8 mouse cellular contexts compared by ENCODE assay signal in the genomic region with DNA sequence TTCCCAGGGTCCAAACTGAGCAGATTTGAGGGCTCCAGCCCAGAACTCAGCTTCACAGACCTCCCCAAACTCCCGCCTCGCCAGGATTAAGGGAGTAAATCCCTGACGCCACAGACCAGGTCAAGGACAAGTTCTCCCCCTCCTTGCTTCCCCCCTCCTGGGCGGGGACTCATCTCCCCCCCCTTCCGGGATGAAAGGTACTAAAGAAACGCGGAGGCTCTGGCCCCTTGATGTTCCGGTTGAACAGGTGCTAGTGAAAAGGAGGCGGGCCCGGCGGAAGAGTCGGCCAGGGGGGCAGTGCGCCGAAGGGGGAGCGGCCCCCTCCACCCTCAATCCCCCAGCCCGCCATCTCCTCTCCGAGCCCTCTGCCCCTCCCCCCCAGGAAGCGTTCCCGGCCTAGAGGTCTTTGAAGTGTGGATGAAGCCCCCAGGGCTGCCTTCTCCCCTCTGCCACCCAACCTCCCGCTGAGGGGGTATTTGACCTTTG. TPM values are rescaled to one million over a fixed set of nuclear protein-coding genes. Genes with fewer than 3 reads are reported as not detected.
DNase-seq lines count a peak whose midpoint lies in the region; ATAC-seq and TF ChIP-seq lines count a peak whose summit lies in the region.

No protein-coding gene starts in this region.

- ATAC-seq in forebrain, embryonic 16.5 days, result no peak
- ATAC-seq in intestine, embryonic 15.5 days, result peak; percentile 19

- no peaks in the 10 kb centered on the region for H3K9me3 ChIP-seq in ES-Bruce4 (replicated peaks; ENCODE audit: control insufficient read depth, insufficient read depth, low read length, poor library complexity, severe bottlenecking)
- no peaks in the 10 kb centered on the region for H3K9me3 ChIP-seq in forebrain, embryonic 16.5 days (ENCODE audit: control insufficient read depth, low read length)
- no peaks in the 10 kb centered on the region for H3K9me3 ChIP-seq in intestine, embryonic 15.5 days

- peak overlapping the region; percentile 97 for H3K9ac ChIP-seq in ES-Bruce4 (ENCODE audit: low read depth, poor library complexity, severe bottlenecking)
- H3K9ac ChIP-seq in forebrain, embryonic 16.5 days (replicated peaks; ENCODE audit: low read depth, low read length), result no peak overlapping the region; the same call in 1 of the 2 replicates
- H3K9ac ChIP-seq in intestine, embryonic 15.5 days, result peak overlapping the region; percentile 36

- peaks cover 3% of the 10 kb centered on the region; the same call in 1 of the 2 replicates for H3K36me3 ChIP-seq in ES-Bruce4 (ENCODE audit: control insufficient read depth, insufficient read depth, low read length, poor library complexity, severe bottlenecking)
- no peaks in the 10 kb centered on the region for H3K36me3 ChIP-seq in forebrain, embryonic 16.5 days (ENCODE audit: control insufficient read depth, insufficient read depth)
- peaks cover 13% of the 10 kb centered on the region for H3K36me3 ChIP-seq in intestine, embryonic 15.5 days

- peaks cover 4% of the 10 kb centered on the region for H3K4me1 ChIP-seq in ES-Bruce4 (ENCODE audit: control insufficient read depth, insufficient read depth, low read length)
- peaks cover 42% of the 10 kb centered on the region for H3K4me1 ChIP-seq in forebrain, embryonic 16.5 days (replicated peaks; ENCODE audit: control insufficient read depth, insufficient read depth, low read length)
- H3K4me1 ChIP-seq in intestine, embryonic 15.5 days (replicated peaks), result peaks cover 44% of the 10 kb centered on the region

- peak; percentile 80 for DNase-seq in adrenal gland, adult 8-10 months
- peak; percentile 91 to 94 for DNase-seq in lung, adult 18-20 months
- DNase-seq in retina, postnatal 7 days (ENCODE audit: low read depth, low spot score), result peak; percentile 67
- DNase-seq in left cerebral cortex, adult 8-10 months (ENCODE audit: low spot score in 2 of 2), result no peak
- no peak for DNase-seq in c-Kit-positive CD71-positive TER-119-positive erythroid progenitor cells, embryonic 14.5 days (ENCODE audit: low spot score)

- peak; percentile 98 for TF ChIP-seq EP300 in ES-Bruce4 (IDR thresholded peaks at IDR 0.05; ENCODE audit: insufficient read depth, low read depth, low read length)

- H3K4me2 ChIP-seq in forebrain, embryonic 16.5 days (ENCODE audit: low read length), result peak overlapping the region; percentile 41
- H3K4me2 ChIP-seq in intestine, embryonic 15.5 days (replicated peaks), result peak overlapping the region; percentile 87

- peak overlapping the region; percentile 99 for H3K27ac ChIP-seq in ES-Bruce4 (ENCODE audit: insufficient read depth, low read length)
- no peak overlapping the region for H3K27ac ChIP-seq in forebrain, embryonic 16.5 days (ENCODE audit: low read length)
- peak overlapping the region; percentile 92 for H3K27ac ChIP-seq in intestine, embryonic 15.5 days

- H3K27me3 ChIP-seq in ES-Bruce4 (ENCODE audit: control insufficient read depth, insufficient read depth, low read length, poor library complexity, severe bottlenecking), result no peaks in the 10 kb centered on the region
- peaks cover 19% of the 10 kb centered on the region for H3K27me3 ChIP-seq in forebrain, embryonic 16.5 days (replicated peaks; ENCODE audit: control insufficient read depth, insufficient read depth, low read length)
- peaks cover 5% of the 10 kb centered on the region; the same call in 1 of the 2 replicates for H3K27me3 ChIP-seq in intestine, embryonic 15.5 days (replicated peaks)

- H3K4me3 ChIP-seq in ES-Bruce4 (ENCODE audit: low read depth, low read length), result peak overlapping the region; percentile 44
- H3K4me3 ChIP-seq in forebrain, embryonic 16.5 days (replicated peaks; ENCODE audit: low read length), result peak overlapping the region; percentile 22
- peak overlapping the region; percentile 90 for H3K4me3 ChIP-seq in intestine, embryonic 15.5 days (replicated peaks)

- under 1% methylated on average over 18 of the region's 20 CpGs for WGBS in forebrain, embryonic 16.5 days
- WGBS in intestine, embryonic 15.5 days, result under 1% methylated on average over 20 of the region's 20 CpGs

- no peak for TF ChIP-seq CTCF in ES-Bruce4 (IDR thresholded peaks at IDR 0.05; ENCODE audit: low read depth, low read length)

- peak; percentile 45 for TF ChIP-seq POLR2A in ES-Bruce4 (IDR thresholded peaks at IDR 0.05; ENCODE audit: insufficient read depth, low read length)

RNA-seq across cellular contexts. Expression of a gene that starts 1.5 kb away (rescaled TPM):
- polyA plus RNA-seq in ES-Bruce4 (2011; ENCODE audit: insufficient read depth, insufficient read length, low read depth, missing spikeins), result 23.7 and 25.2 TPM in 2 replicates
- 10 to 100 TPM; 53.1 to 99.4 (median 71.8) TPM for total RNA-seq in adrenal gland, adult 8-10 months (2022)
- 4.2 and 5.1 TPM in 2 replicates for polyA plus RNA-seq in forebrain, embryonic 16.5 days (2015; fragmentation: Nextera tagmentation; extraction: Ambion mirVana)
- polyA plus RNA-seq in intestine, embryonic 15.5 days (2015; fragmentation: Nextera tagmentation; extraction: Ambion mirVana), result 1.9 and 2.4 TPM in 2 replicates
- total RNA-seq in left cerebral cortex, adult 8-10 months (2022), result 100 to 1,000 TPM; 141 to 184 (median 161) TPM

RNA-seq across cellular contexts. Expression of a gene that starts 23.9 kb away (rescaled TPM):
- 62.3 and 77.2 TPM in 2 replicates for polyA plus RNA-seq in ES-Bruce4 (2011; ENCODE audit: insufficient read depth, insufficient read length, low read depth, missing spikeins)
- 100 to 1,000 TPM; 153 to 194 (median 169) TPM for total RNA-seq in adrenal gland, adult 8-10 months (2022)
- polyA plus RNA-seq in forebrain, embryonic 16.5 days (2015; fragmentation: Nextera tagmentation; extraction: Ambion mirVana), result 14.6 and 15.4 TPM in 2 replicates
- 79.9 and 93.0 TPM in 2 replicates for polyA plus RNA-seq in intestine, embryonic 15.5 days (2015; fragmentation: Nextera tagmentation; extraction: Ambion mirVana)
- 10 to 100 TPM; 44.0 to 61.2 (median 54.6) TPM for total RNA-seq in left cerebral cortex, adult 8-10 months (2022)

RNA-seq across cellular contexts. Expression of a gene that starts 32.2 kb away (rescaled TPM):
- polyA plus RNA-seq in ES-Bruce4 (2011; ENCODE audit: insufficient read depth, insufficient read length, low read depth, missing spikeins), result 39.3 and 44.1 TPM in 2 replicates
- total RNA-seq in adrenal gland, adult 8-10 months (2022), result 1 to 10 TPM; 2.1 to 5.4 (median 4.0) TPM
- 2.1 and 2.6 TPM in 2 replicates for polyA plus RNA-seq in forebrain, embryonic 16.5 days (2015; fragmentation: Nextera tagmentation; extraction: Ambion mirVana)
- polyA plus RNA-seq in intestine, embryonic 15.5 days (2015; fragmentation: Nextera tagmentation; extraction: Ambion mirVana), result 2.7 and 3.7 TPM in 2 replicates
- 10 to 100 TPM; 65.6 to 80.8 (median 72.9) TPM for total RNA-seq in left cerebral cortex, adult 8-10 months (2022)

RNA-seq across cellular contexts. Expression of a gene that starts 38.6 kb away (rescaled TPM):
- 74.6 and 84.0 TPM in 2 replicates for polyA plus RNA-seq in ES-Bruce4 (2011; ENCODE audit: insufficient read depth, insufficient read length, low read depth, missing spikeins)
- total RNA-seq in adrenal gland, adult 8-10 months (2022), result 10 to 100 TPM; 22.2 to 48.5 (median 32.1) TPM
- 14.8 and 19.8 TPM in 2 replicates for polyA plus RNA-seq in forebrain, embryonic 16.5 days (2015; fragmentation: Nextera tagmentation; extraction: Ambion mirVana)
- polyA plus RNA-seq in intestine, embryonic 15.5 days (2015; fragmentation: Nextera tagmentation; extraction: Ambion mirVana), result 12.7 and 12.8 TPM in 2 replicates
- 10 to 100 TPM; 35.3 to 39.6 (median 37.6) TPM for total RNA-seq in left cerebral cortex, adult 8-10 months (2022)

RNA-seq across cellular contexts. Expression of a gene that starts 41.5 kb away (rescaled TPM):
- 296 and 332 TPM in 2 replicates for polyA plus RNA-seq in ES-Bruce4 (2011; ENCODE audit: insufficient read depth, insufficient read length, low read depth, missing spikeins)
- total RNA-seq in adrenal gland, adult 8-10 months (2022), result 100 to 1,000 TPM; 197 to 238 (median 210) TPM
- 403 and 431 TPM in 2 replicates for polyA plus RNA-seq in forebrain, embryonic 16.5 days (2015; fragmentation: Nextera tagmentation; extraction: Ambion mirVana)
- polyA plus RNA-seq in intestine, embryonic 15.5 days (2015; fragmentation: Nextera tagmentation; extraction: Ambion mirVana), result 426 and 480 TPM in 2 replicates
- 100 to 1,000 TPM; 117 to 140 (median 132) TPM for total RNA-seq in left cerebral cortex, adult 8-10 months (2022)

Comparison
In these comparisons a context has a peak if more than half of its experiments do, and no peak if none do; other contexts are left out.
1. H3K4me3 ChIP-seq: peak in every context shown above with its lines; median percentile 90 in intestine, embryonic 15.5 days; 44 in ES-Bruce4; 22 in forebrain, embryonic 16.5 days.
2. DNase-seq: peak in adrenal gland, adult 8-10 months (single experiment), lung, adult 18-20 months (2 of 2) and retina, postnatal 7 days (single experiment); none in left cerebral cortex, adult 8-10 months (0 of 2) and c-Kit-positive CD71-positive TER-119-positive erythroid progenitor cells, embryonic 14.5 days (single experiment).